Mouse (Mus musculus) right cerebral cortex, postnatal 10 days (tissue): ENCODE results near the gene Lrmda.

Experiments
- DNase-seq, 2 experiments: peaks; one replicate each; pipeline ENCODE4 v3.0.0; 2021; ENCODE audit warnings: low spot score in 2 of 2

The Lrmda gene

DNA sequence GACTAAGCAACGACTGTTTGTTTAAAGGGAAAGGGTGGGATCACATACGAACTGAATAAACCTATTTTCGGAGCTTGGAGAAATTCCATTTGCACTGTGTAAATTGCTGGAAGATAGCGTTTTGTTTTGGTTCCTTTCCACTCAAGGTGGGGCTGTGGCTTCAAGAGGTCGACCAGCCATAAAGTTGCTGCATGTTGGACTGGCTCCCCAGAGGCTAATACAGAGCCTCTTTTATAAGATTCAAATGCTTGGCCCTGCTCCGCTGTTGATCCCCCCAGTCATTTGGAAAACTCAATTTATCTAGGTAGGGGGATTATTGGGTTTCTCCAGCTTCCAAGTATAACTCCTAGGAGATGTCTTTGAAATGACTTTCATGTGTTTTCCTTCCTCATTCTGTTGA is 137.5 kb downstream of the Lrmda start:
- DNase-seq = no peak

- DNase-seq = no peak
These were observed 141.9 kb downstream of the Lrmda start for GRCm38 (mm10) chr14:22161416-22161815.

GRCm38 (mm10) chr14:22167285-22167684 is 147.8 kb downstream of the Lrmda start:
- no peak for DNase-seq

GRCm38 (mm10) chr14:22168077-22168794 is 148.7 kb downstream of the Lrmda start:
- no peak for DNase-seq

DNA sequence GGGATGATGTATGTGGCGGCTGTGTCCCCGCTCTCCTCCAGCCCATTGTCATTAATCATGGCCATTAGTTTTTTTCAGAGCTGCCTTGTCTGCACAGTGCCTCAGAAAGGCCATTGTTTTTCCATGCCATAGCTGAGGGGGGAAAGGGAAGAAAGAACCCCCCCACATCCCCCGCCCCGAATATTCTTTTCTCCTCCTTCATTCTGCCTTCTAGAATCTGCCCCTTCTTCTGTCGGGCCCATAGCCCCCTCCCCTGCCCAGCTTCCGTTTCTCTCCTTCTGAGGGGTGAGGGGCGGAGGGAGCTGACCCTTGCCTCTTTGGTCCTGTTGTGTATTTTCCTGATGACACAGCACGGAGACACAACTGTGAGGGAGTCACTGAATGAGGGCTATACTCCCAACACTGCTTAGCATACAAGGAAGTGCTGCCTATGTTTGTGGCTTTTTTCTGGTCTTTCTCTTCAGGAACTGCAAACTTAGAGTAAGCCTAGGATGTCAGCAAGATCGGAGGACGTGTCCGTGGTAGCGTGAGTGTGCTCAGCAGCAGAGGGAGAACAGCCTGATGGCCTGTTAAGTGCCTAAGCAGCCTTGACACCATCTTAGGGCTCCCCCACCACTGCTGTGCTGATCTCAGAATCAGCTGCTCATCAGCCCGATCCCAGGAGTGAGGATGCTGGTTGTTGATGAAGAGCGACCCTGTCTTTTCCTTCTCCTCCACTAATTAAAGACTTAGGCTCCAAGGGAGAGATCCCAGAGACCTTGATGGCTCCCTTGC is 149.5 kb downstream of the Lrmda start:
- DNase-seq = no peak

DNA sequence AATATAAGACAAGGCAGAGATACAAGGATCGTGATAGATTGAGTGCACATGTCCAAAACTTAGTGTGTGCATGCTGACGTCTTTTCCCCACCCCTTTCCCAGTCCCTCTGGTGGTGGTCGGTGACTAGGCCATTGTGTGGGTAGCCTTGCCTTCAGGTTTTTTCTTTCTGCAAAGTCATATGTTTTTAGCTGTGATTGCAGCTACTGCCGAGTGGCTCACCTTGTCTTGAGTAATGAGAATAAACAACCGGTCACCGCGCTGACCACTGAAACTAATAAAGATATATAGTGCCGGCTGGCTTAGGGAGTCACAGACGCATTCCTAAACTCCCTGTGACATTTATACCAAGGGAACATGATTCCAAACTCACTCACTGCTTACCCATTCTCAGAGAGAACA is 155.2 kb downstream of the Lrmda start:
- DNase-seq = no peak

- no peak for DNase-seq
These were observed 160.2 kb downstream of the Lrmda start for GRCm38 (mm10) chr14:22179761-22180160.

DNA sequence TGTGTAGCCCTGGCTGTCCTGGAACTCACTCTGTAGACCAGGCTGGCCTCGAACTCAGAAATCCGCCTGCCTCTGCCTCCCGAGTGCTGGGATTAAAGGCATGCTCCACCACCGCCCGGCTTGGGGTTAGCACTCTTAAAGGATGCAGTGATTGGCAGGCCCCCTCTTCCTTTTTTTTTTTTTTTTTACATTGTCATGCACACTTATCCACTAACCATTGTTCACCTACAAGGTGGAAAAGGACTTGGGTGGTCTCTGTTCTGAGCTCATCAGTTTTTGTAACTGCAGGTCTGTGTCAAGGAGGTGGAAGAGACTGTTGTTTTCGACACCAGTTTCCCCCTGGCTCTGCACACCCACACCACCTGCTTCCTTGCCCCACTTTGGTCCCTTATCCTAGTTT is 162.0 kb downstream of the Lrmda start:
- DNase-seq = no peak

DNA sequence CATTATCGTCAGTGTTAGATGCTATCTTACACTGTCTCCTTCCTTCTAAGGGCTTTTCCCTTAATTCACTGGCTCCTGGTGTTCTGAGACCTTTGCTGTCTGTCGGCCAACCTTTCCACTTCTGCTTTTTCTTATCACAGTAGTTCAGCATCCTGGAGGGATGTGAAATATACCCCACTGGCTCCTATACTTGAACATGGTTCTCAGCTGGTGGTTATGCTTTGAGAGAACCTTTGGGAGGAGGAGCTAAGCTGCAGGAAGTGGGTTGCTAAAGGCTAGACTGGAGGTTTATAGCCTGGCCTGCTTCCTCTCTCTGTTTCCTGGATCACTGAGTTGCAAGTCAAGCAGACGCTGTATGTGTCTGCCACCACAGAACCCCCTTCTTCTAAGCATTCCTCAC is 163.7 kb downstream of the Lrmda start:
- no peak for DNase-seq

- no peak for DNase-seq
These were observed 165.9 kb downstream of the Lrmda start for GRCm38 (mm10) chr14:22185452-22185851.

DNA sequence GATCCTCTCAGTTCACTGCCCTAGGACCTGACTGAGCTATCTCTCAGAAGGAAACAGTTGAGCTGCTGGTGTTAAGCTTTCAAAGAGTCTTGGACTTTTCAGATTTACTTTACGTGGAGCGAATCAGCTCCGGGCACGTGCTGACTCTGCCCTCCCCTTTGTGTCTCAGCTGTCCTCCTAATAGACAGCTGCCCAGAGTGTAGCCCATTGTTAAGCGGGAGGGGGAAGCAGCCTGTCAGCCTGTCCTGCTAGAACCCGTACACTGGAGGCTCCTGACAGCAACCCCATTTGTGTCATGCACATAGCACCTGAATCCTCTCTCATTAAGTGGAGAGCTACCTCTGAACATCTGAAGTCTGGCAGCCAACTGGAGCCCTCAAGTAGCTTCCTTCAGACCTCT is 170.6 kb downstream of the Lrmda start:
- no peak for DNase-seq

GRCm38 (mm10) chr14:22192185-22192584 is 172.7 kb downstream of the Lrmda start:
- DNase-seq = no peak

DNA sequence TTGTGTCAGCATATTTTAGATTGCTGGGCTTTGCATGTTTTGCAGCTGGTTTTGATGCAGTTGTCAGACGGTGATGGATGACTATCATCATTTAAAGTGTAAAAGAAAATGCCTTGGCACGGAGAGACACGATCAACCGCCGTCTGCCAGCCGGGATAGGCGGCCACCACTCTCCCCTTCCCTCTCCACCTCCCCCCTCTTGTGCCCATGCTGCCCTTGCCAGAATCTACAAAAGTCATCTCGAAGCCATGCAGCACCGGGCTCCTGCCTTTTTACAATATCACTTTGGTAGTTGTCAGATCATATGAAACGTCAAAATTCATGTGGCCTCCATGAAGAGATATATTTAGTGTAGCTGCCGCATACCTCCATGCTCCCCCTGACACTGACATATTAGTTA is 178.5 kb downstream of the Lrmda start:
- no peak for DNase-seq

DNA sequence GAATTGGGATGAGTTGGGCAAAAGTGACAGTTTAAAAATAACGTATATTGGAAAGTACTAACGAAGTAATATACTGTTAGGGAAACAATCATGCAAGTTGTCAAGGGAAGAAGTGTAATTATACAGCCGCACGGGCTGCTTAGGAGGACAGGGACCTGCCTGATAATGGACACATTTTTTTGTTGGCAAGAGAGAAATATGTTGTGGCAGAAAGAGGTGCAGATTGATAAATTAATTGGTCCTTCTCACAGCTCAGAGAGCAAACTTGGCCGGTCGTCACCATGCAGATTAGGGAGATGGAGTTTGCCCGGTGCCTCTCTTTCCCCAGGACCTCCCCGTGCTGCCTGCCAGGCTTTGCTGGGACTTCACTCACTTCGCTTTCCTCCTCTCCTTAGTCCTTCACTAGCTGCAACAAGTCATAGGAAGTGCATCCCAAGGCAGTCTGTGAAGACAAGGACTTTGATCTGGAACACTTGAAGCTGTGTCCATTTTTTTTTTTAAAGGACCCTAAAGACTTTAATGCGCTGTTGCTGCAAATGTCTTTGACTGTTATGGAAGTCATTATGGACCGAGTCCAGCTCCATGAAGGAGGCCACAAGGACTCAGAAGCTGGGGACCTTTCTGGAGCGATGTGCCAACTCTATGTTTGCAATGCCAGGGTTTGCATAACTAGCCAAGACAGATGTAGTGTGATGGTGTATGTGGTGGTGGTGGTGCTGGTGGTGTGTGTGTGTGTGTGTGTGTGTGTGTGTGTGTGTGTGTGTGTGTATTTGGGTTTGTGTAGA is 179.3 kb downstream of the Lrmda start:
- no peak for DNase-seq

GRCm38 (mm10) chr14:22201667-22202066 is 182.2 kb downstream of the Lrmda start:
- no peak for DNase-seq

GRCm38 (mm10) chr14:22210601-22211000 is 191.1 kb downstream of the Lrmda start:
- DNase-seq = no peak

- no peak for DNase-seq
These were observed 198.7 kb downstream of the Lrmda start for GRCm38 (mm10) chr14:22218183-22218582.

DNA sequence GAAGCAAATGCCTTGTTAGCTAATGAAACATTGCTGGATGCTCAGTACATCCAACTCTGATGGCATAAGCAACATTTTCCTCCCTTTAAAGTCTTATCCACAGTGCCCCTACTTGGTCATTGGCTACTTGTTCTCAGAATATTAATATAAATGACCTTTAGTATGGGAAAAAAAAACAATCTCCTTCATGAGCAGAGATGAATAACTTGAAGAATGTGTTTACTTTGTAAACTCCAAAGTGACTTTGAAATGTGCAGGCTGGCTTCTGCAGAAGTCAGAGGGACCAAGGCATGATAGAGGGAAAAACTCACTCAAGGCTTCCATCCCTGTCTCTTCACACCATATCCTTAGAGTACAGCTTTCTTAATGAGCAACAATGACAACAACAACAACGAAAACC is 202.5 kb downstream of the Lrmda start:
- no peak for DNase-seq

DNA sequence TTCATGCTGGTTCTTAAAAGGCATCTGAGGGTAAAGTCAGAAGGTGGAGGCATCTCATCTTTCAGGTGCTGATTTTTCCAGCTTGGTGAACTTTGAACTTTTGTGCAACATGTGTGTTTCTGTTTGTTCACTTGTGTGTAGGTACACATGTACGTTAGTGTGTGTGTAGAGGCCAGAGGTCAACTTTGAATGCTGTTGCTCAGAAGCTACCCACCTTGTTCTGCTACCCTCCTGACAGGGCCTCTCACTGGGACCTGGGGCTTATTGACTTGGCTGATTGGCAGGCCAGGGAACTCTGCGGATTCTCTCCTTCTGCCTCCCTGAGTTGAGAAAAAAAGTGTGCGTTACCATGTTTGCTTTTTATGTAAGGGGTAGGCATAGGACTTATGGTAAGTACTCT is 203.1 kb downstream of the Lrmda start:
- DNase-seq = no peak

GRCm38 (mm10) chr14:22226205-22226604 is 206.7 kb downstream of the Lrmda start:
- DNase-seq = no peak

- no peak for DNase-seq
These were observed 208.9 kb downstream of the Lrmda start for GRCm38 (mm10) chr14:22228253-22228968.

- DNase-seq = no peak
These were observed 220.8 kb downstream of the Lrmda start for GRCm38 (mm10) chr14:22240315-22240714.
